Mouse (Mus musculus) embryonic fibroblast, embryonic 13.5 days (primary cell): ENCODE results near the gene Lpo.

Source experiments
- CTCF ChIP-seq: IDR thresholded peaks from 2 replicates; pipeline ENCODE4 v1.5.1; 2011; ENCODE audit warnings: mild to moderate bottlenecking, control low read depth, low read length, moderate library complexity, borderline replicate concordance; ENCODE audit not compliant: insufficient read depth
- POLR2A ChIP-seq: IDR thresholded peaks from 2 replicates; pipeline ENCODE4 v1.6.1; 2011; ENCODE audit warnings: low read depth, mild to moderate bottlenecking, control low read depth, low read length, moderate library complexity

GRCm38 (mm10) chr11:87841436-87841835, 13.3 kb upstream of the Lpo start:
- TF ChIP-seq POLR2A (no peak), CTCF (no peak)
